Mouse (Mus musculus) gastrocnemius, postnatal 25 days (tissue): ENCODE measurements around the gene Habp2. TPM values are rescaled to one million over a fixed set of nuclear protein-coding genes. Genes with fewer than 3 reads are reported as not detected.

Experiments used
- DNase-seq: peaks from one replicate; pipeline ENCODE4 v3.0.0; 2022
- long read RNA-seq, 2 experiments: library from polyadenylated mRNA; stranded (forward); transcript quantifications; one replicate each; pipeline ENCODE4 v2.0.0; 2021
- total RNA-seq, 2 experiments: library from RNA; stranded (reverse); gene quantifications; 1 replicate in 1 of 2; 2 replicates in 1 of 2; pipeline ENCODE4 v1.2.3; 2021

Gene Habp2
- not detected for total RNA-seq
- long read RNA-seq, experiment 1 = 0 reads
- long read RNA-seq, experiment 2 = 0 reads

DNA sequence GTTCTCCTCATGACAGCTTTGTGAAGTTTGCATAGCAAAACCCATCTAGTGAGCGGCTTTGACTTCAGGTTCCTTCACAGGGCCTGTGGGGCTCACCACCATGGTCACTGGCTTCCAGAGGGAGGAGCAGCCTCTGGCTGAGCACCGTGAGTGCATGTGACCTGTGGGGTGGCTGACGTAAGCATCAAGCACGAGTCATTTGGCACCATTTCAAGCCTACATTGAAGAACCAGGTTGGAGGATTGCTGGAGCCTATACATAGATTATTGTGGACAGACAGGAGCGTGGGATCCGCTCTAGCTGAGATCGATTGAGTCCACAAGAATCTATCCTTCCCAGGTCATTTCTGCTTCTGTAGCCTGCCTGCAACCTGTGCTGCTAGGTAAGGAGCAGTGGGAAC, at the start of gene Habp2:
TSS of gene Habp2 (plus strand) at position 272 of the 400 bp plus-strand sequence.
- DNase-seq = no peak

DNA sequence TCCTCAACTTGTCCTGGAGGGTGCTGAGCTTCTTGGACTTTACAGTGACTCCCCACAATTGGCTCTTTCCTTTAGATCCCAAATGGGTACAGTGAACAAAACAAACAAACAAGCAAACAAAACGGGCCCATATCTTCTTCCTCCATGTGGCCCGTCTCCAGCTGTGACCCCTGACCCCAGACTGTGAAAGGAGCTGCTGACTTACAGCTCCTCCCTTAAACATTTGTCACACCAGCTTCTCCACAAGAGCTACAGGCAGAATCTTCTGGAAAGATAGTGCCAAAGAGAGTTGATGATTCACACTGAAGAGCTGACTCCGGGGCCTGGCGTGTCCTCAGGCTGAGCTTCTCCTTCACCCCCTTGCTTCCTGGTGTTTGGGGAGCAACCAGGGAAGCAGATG, 48.4 kb upstream of the Habp2 start:
- DNase-seq = no peak

- DNase-seq = no peak
These were observed 41.7 kb upstream of the Habp2 start for GRCm38 (mm10) chr19:56245201-56245600.

DNA sequence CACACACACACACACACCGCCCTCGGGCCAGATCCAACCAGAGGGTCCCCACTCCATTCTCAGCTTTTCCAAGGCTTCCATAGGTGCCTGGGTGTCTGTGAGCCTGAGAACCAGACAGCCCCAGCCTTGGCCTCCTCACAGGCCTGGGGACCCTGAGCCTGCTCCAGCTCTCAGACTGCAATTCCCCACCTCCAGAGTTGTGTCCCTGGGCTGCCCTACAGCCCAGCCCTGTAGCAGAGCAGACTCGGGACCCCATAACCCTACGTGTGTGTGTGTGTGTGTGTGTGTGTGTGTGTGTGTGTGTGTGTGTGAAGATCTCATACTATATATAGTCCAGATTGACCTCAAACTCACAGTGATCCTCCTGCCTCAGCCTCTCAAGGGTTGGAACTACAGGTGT, 34.1 kb upstream of the Habp2 start:
- no peak for DNase-seq

- no peak for DNase-seq
These were observed 33.7 kb upstream of the Habp2 start for GRCm38 (mm10) chr19:56253271-56253670.

DNA sequence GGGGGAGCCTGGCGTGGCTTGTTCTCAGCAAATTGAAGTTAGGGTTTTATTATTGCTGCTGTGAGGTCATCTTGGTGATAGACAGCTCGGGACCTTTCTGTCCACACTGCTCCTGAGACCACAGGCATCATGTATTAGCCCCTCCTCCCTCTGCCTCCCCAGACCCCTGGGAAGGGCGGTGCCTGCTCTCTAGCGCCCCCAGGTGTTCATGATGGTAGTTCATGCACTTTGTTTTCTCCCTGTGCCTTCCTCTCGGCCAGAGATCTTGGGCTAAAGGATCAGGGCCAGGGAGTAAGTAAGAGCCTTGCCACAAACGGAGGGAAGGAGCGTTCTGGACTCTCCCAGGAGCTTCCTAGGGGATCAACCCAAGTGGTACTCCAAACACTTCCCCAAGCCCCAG, 32.2 kb upstream of the Habp2 start:
- DNase-seq = no peak

- no peak for DNase-seq
These were observed 31.4 kb upstream of the Habp2 start for GRCm38 (mm10) chr19:56255506-56255905.

- DNase-seq = no peak
These were observed 30.7 kb upstream of the Habp2 start for GRCm38 (mm10) chr19:56256235-56256634.

DNA sequence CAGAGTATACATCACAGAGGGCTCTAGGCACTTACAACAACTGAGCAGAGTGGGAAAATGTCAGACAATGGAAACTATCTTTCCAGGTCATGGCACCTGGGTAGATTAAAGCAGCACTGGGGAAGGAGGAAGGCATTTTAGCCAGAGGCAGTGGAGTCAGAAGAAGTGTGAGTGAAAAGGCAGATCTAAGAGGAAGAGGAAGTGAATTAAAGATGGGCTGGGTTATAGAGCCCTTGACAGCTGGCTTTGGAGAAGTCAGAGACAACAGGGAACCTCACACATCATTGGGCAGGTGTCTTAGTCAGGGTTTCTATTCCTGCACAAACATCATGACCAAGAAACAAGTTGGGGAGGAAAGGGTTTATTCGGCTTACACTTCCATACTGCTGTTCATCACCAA, 30.2 kb upstream of the Habp2 start:
- DNase-seq = no peak

DNA sequence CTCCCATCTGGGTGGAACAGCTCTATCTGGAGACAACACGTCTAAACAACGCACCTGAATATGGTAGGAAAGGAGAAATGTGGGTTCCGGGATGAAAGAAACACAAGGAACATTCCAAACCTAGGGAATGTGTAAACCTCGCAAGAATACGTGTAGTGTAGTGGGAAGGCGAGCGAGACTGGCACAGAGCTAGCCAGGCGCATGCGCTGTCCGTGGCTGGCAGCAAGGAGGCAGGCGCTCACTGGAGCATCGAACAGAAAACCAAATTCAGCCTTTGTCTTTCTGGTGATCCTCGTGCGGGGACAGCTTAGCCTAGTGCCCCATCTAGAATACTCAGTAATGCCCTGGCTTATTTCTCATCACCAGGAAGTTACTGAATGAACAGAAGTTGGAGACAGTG, 23.2 kb upstream of the Habp2 start:
- DNase-seq = no peak

DNA sequence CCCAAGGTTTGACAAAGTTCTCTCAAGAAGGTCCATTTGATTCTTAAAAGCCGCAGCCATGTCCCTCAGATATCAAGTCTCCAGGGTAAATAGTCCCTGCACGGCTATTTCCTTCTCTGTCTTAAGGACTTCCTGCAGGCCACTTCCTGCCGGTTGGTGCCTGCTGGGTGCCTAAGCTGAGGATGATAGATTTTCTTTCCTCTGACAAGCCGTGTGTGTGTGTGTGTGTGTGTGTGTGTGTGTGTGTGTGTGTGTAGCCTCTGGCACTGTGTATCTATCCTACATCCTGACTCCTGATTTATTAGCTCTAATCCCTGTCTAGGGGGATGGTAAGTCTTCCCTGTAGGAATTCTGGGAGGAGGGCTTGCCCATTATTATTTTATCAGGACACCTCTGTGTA, 22.8 kb upstream of the Habp2 start:
- DNase-seq = no peak

DNA sequence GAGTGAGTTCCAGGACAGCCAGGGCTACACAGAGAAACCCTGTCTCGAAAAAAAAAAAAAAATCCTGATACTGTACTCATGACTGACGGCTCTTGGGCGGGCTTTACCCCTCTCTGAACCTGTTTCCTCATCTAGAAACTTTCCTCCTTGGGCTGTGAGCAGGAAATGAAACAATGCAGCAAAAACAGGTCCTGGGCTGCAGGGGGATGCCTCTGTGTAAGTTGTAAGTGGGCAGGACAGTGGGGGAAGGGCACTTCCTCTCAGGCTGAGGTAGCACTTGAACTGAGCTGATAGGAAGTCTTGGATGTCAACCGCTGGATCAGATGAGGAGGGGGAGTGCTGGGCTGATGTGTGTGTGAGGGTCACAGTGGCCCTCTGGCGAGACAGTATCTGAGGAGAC, 21.8 kb upstream of the Habp2 start:
- DNase-seq = no peak

DNA sequence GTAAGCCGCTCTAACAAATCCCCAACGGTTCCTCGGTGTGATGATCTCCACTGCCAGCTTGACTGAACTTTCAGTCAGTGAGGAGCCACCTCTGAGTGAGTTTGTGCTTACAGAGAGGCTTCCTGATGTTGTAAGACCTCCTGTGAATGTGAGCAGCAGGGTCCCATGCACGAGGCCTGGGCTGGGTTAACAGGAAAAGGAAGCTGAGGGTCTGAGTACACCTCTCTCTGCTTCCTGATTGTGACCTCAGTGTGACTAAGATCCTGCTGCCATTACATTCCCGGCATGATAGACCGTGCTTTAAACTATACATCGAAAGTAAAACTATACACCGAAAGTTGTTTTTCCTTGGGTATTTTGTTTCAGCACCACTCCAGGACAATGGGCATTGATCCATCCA, 14.9 kb upstream of the Habp2 start:
- no peak for DNase-seq

- no peak for DNase-seq
These were observed 9.7 kb upstream of the Habp2 start for GRCm38 (mm10) chr19:56277140-56277804.

- DNase-seq = no peak
These were observed 9.0 kb upstream of the Habp2 start for GRCm38 (mm10) chr19:56277951-56278350.

DNA sequence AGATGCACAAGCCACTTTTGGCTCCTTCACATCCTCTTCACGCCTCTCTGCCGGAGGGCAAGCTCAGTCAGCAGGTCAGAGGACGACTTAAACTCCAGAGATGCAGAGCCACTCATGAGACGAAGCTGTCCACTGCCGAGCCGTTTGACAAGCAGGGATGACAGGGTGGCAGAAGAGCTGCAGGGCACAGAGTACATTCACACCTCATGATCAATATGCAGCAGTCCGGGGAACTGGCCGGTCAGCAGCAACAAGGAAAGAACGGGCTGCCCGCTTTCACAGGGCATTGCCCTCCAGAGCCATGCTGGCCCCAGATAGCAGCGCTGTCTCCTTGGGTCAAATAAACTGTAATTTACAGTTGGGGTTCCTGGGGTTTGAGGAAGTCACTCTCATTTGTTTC, 8.6 kb upstream of the Habp2 start:
- DNase-seq = no peak

GRCm38 (mm10) chr19:56285222-56285621, 1.7 kb upstream of the Habp2 start:
- no peak for DNase-seq

- DNase-seq = no peak
These were observed 837 bp downstream of the Habp2 start for GRCm38 (mm10) chr19:56287580-56288367.

GRCm38 (mm10) chr19:56288436-56288835, 1.5 kb downstream of the Habp2 start:
- DNase-seq = no peak

DNA sequence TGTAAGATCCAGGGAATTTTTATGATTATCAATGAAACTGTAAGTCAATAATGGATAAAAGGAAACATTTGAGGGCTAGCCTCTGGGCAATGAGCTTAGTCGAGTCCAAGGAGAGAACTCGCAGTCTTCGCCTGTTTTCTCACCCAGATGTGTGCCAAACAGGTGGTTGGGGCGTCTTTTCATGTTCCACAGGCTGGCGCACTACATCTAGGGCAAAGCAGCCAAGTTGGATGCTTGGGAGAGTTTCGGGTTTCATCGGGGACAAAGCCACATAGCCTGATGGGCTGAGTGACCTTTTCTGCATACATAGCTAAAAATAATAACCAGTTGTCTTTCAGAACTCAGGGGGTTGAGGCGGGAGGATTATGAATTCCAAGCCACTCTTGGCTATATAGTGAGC, 2.7 kb downstream of the Habp2 start:
- peak; percentile 49 for DNase-seq

GRCm38 (mm10) chr19:56291898-56292297, 5.0 kb downstream of the Habp2 start:
- DNase-seq = peak; percentile 28

DNA sequence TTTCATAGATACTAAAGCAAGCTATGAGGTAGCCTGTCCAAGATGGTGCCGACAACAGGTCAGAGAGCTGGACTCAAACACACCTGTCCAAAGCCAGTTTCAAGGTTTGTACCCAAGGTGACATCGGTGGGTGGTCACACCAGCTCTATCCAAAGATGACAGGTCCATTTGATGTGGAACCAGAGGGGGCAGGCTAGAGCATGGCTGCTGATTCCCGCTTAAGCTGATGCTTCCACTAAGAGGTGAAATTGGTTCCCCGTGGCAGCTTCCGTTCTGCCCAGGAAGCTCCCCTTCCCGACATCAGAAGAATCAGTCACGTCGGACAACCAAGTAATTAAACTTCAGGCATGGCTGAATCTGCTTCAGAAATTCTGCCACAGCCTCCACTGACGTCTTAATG, 5.4 kb downstream of the Habp2 start:
- DNase-seq = no peak

DNA sequence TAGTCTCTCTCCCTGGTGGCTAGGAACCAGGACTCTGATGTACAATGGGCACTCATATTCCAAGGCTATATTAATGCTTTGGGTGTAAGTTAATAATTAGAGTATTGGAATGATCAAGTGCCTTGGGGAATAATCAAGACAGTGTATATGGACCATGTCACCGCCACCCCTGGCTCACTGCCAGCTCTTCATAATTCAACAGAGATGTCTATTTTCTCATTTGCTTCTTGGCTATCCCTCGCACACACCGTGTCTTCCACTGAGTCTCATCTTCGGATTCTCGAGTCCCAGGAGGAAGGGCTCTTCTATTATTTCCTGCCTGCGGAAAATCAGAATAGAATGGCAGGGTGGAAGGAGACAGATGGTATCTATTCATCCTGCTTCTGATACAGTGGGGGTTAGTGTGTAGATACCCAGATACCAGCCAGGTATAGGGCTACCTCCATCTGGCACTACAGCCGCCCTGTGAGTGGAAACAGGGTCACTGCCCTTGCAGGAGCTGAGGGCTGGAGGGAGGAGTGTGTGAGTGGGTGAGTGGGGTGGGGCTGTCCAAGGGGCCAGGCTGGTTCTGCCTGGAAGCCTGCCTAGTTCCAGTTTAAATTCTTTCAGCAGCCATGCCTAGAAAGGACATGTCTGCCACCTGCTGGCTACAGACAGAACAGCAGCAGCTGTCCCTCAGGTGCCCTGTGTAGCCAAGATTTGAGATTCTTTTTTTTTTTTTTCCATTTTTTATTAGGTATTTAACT, 7.9 kb downstream of the Habp2 start:
- peak; percentile 42 for DNase-seq
